Mouse (Mus musculus) myocyte (in vitro differentiated cells): ENCODE measurements around the gene Peak1. TPM values are rescaled to one million over a fixed set of nuclear protein-coding genes. Genes with fewer than 3 reads are reported as not detected.

Experiments
- H3K27me3 ChIP-seq: one replicate; pipeline ENCODE4 v1.6.1; 2011; ENCODE audit not compliant: control insufficient read depth, insufficient read depth, insufficient read length
- H3K36me3 ChIP-seq: one replicate; pipeline ENCODE4 v1.6.1; 2011; ENCODE audit not compliant: control insufficient read depth, insufficient read depth
- H3K4me2 ChIP-seq: one replicate; pipeline ENCODE4 v1.6.1; 2011; ENCODE audit warnings: low read depth, control low read depth
- H3K4me3 ChIP-seq: one replicate; pipeline ENCODE4 v1.5.1; 2011; ENCODE audit warnings: mild to moderate bottlenecking, control low read depth, moderate library complexity
- H3K79me2 ChIP-seq: one replicate; pipeline ENCODE4 v1.6.1; 2011; ENCODE audit not compliant: control insufficient read depth, insufficient read depth
- H3ac ChIP-seq: one replicate; pipeline ENCODE4 v1.6.1; 2011; ENCODE audit not compliant: control insufficient read depth, insufficient read length
- CEBPB ChIP-seq: IDR thresholded peaks from 2 replicates; pipeline ENCODE4 v1.6.1; 2011; ENCODE audit warnings: mild to moderate bottlenecking, moderate library complexity; ENCODE audit not compliant: poor library complexity, insufficient read depth, severe bottlenecking
- E2F4 ChIP-seq: IDR thresholded peaks from one replicate; pipeline ENCODE4 v1.6.1; 2011; ENCODE audit warnings: mild to moderate bottlenecking, control low read depth, moderate library complexity; ENCODE audit not compliant: insufficient read depth
- MAX ChIP-seq: IDR thresholded peaks from one replicate; pipeline ENCODE4 v1.6.1; 2011; ENCODE audit warnings: low read depth, mild to moderate bottlenecking, control low read depth
- MYOD1 ChIP-seq, 3 experiments: IDR thresholded peaks; one replicate each; pipeline ENCODE4 v1.6.1; 2011; ENCODE audit warnings: control low read depth in 2 of 3, low read depth in 2 of 3, mild to moderate bottlenecking in 2 of 3, moderate library complexity in 1 of 3; ENCODE audit not compliant: insufficient read length in 2 of 3, control insufficient read depth in 1 of 3
- MYOG ChIP-seq, 3 experiments: IDR thresholded peaks; one replicate each; pipeline ENCODE4 v1.6.1; 2011; ENCODE audit warnings: control low read depth in 2 of 3, low read depth in 2 of 3, mild to moderate bottlenecking in 2 of 3; ENCODE audit not compliant: insufficient read length in 2 of 3, control insufficient read depth in 1 of 3, insufficient read depth in 1 of 3
- POLR2A ChIP-seq: IDR thresholded peaks from one replicate; pipeline ENCODE4 v1.6.1; 2011; ENCODE audit warnings: low read depth, mild to moderate bottlenecking, control low read depth, moderate library complexity; ENCODE audit not compliant: insufficient read length
- POLR2AphosphoS2 ChIP-seq: IDR thresholded peaks from one replicate; pipeline ENCODE4 v1.6.1; 2011; ENCODE audit warnings: low read depth, control low read depth; ENCODE audit not compliant: insufficient read length
- REST ChIP-seq: IDR thresholded peaks from one replicate; pipeline ENCODE4 v1.6.1; 2011; ENCODE audit warnings: mild to moderate bottlenecking, control low read depth, moderate library complexity; ENCODE audit not compliant: insufficient read depth, insufficient read length
- SRF ChIP-seq: IDR thresholded peaks from one replicate; pipeline ENCODE4 v1.6.1; 2011; ENCODE audit warnings: low read depth; ENCODE audit not compliant: control insufficient read depth, insufficient read length
- TCF12 ChIP-seq: IDR thresholded peaks from one replicate; pipeline ENCODE4 v1.6.1; 2011; ENCODE audit warnings: mild to moderate bottlenecking, control low read depth; ENCODE audit not compliant: poor library complexity, insufficient read depth, severe bottlenecking
- TCF3 ChIP-seq: IDR thresholded peaks from one replicate; pipeline ENCODE4 v1.6.1; 2011; ENCODE audit warnings: low read depth, control low read depth; ENCODE audit not compliant: insufficient read length
- USF1 ChIP-seq: IDR thresholded peaks from one replicate; pipeline ENCODE4 v1.6.1; 2011; ENCODE audit warnings: low read depth, mild to moderate bottlenecking, control low read depth, moderate library complexity
- polyA plus RNA-seq: library from polyadenylated mRNA; unstranded; fragments of >200 nt; fragmentation: generic; extraction: Trizol; gene quantifications from one replicate; pipeline ENCODE4 v1.2.1, GENCODE M21; 2012; ENCODE audit warnings: missing spikeins

Gene Peak1
- polyA plus RNA-seq, 1 experiment, result 13.3 TPM

- Histone ChIP-seq H3ac (no peak overlapping the region), H3K4me3 (no peak overlapping the region), H3K4me2 (peak overlapping the region; percentile 51), H3K36me3 (no peaks in the 10 kb centered on the region), H3K27me3 (no peaks in the 10 kb centered on the region), H3K79me2 (no peaks in the 10 kb centered on the region)
- no peak for TF ChIP-seq POLR2AphosphoS2
- TF ChIP-seq E2F4, result no peak
- no peak for TF ChIP-seq CEBPB
- no peak for TF ChIP-seq MAX
- no peak for TF ChIP-seq USF1
- TF ChIP-seq TCF3, result no peak
- no peak for TF ChIP-seq MYOD1 (IDR thresholded peaks at IDR 0.05; ENCODE audit: control insufficient read depth in 1 of 3, insufficient read length in 2 of 3, low read depth in 2 of 3)
- no peak for TF ChIP-seq MYOG (IDR thresholded peaks at IDR 0.05; ENCODE audit: control insufficient read depth in 1 of 3, insufficient read depth in 1 of 3, insufficient read length in 2 of 3, low read depth in 2 of 3)
- no peak for TF ChIP-seq TCF12
- TF ChIP-seq SRF, result no peak
- TF ChIP-seq POLR2A, result no peak
- no peak for TF ChIP-seq REST
These were observed 204.2 kb downstream of the Peak1 start for GRCm38 (mm10) chr9:56213451-56214291.

GRCm38 (mm10) chr9:56208817-56209216, 209.1 kb downstream of the Peak1 start:
- TF ChIP-seq MYOG (IDR thresholded peaks at IDR 0.05; ENCODE audit: control insufficient read depth in 1 of 3, insufficient read depth in 1 of 3, insufficient read length in 2 of 3, low read depth in 2 of 3) (no peak), POLR2A (no peak), REST (no peak), POLR2AphosphoS2 (no peak), E2F4 (no peak), MAX (no peak), TCF12 (no peak), TCF3 (no peak), CEBPB (no peak), SRF (no peak), USF1 (no peak), MYOD1 (IDR thresholded peaks at IDR 0.05; ENCODE audit: control insufficient read depth in 1 of 3, insufficient read length in 2 of 3, low read depth in 2 of 3) (no peak)
- Histone ChIP-seq H3K4me2 (no peak overlapping the region), H3ac (no peak overlapping the region), H3K4me3 (no peak overlapping the region), H3K79me2 (no peaks in the 10 kb centered on the region), H3K36me3 (peaks cover 11% of the 10 kb centered on the region), H3K27me3 (no peaks in the 10 kb centered on the region)

- peaks cover 11% of the 10 kb centered on the region for H3K36me3 ChIP-seq
- H3K4me2 ChIP-seq, result no peak overlapping the region
- no peak overlapping the region for H3ac ChIP-seq
- H3K79me2 ChIP-seq, result no peaks in the 10 kb centered on the region
- H3K4me3 ChIP-seq, result no peak overlapping the region
- no peaks in the 10 kb centered on the region for H3K27me3 ChIP-seq
- TF ChIP-seq POLR2A (no peak), REST (no peak), CEBPB (no peak), SRF (no peak), MYOD1 (IDR thresholded peaks at IDR 0.05; ENCODE audit: control insufficient read depth in 1 of 3, insufficient read length in 2 of 3, low read depth in 2 of 3) (no peak), USF1 (no peak)
These were observed 210.4 kb downstream of the Peak1 start for GRCm38 (mm10) chr9:56207516-56207915.

- Histone ChIP-seq H3K79me2 (no peaks in the 10 kb centered on the region), H3K4me2 (no peak overlapping the region), H3K4me3 (no peak overlapping the region), H3ac (no peak overlapping the region), H3K36me3 (peaks cover 11% of the 10 kb centered on the region), H3K27me3 (no peaks in the 10 kb centered on the region)
- TF ChIP-seq TCF3 (no peak), MYOG (IDR thresholded peaks at IDR 0.05; ENCODE audit: control insufficient read depth in 1 of 3, insufficient read depth in 1 of 3, insufficient read length in 2 of 3, low read depth in 2 of 3) (no peak), POLR2AphosphoS2 (no peak), MYOD1 (IDR thresholded peaks at IDR 0.05; ENCODE audit: control insufficient read depth in 1 of 3, insufficient read length in 2 of 3, low read depth in 2 of 3) (no peak), E2F4 (no peak), USF1 (no peak), CEBPB (no peak), MAX (no peak), SRF (no peak), TCF12 (no peak)
These were observed 210.8 kb downstream of the Peak1 start for GRCm38 (mm10) chr9:56207083-56207482.
